Mouse (Mus musculus): ENCODE data around the gene Sel1l2.

- TF ChIP-seq CTCF (IDR thresholded peaks at IDR 0.05; ENCODE audit: low read depth, low read length) (no peak), POLR2A (IDR thresholded peaks at IDR 0.05; ENCODE audit: extremely low read depth, insufficient read depth, low read length) (no peak)
These were observed 6.3 kb upstream of the Sel1l2 start for GRCm38 (mm10) chr2:140395744-140396231.

Measured in liver, adult 2 months (tissue).